Mouse (Mus musculus) gastrocnemius, postnatal 36 days (tissue): ENCODE results near the gene Arpc1b. TPM values are rescaled to one million over a fixed set of nuclear protein-coding genes. Genes with fewer than 3 reads are reported as not detected.

ENCODE experiments used
- DNase-seq, 2 experiments: peaks; one replicate each; pipeline ENCODE4 v3.0.0; 2022
- intact Hi-C: fragments of 180-260 bp; cut with DNase I; formaldehyde crosslinking; loops from one replicate; pipeline ENCODE4 v1.15.1; 2025
- total RNA-seq, 2 experiments: library from RNA; stranded (reverse); gene quantifications; 2 replicates each; pipeline ENCODE4 v1.2.3; 2021

Arpc1b gene
- total RNA-seq, 2 experiments from 2014 or later, result 28.3 to 30.4 TPM

- intact Hi-C loops, result no loop called here
- no peak for DNase-seq
Observed at GRCm38 (mm10) chr5:145147748-145148147, 33.7 kb downstream of the Arpc1b start.

- DNase-seq, result no peak
- intact Hi-C loops, result no loop called here
Observed at GRCm38 (mm10) chr5:145149294-145149693, 35.3 kb downstream of the Arpc1b start.

- intact Hi-C loops, result no loop called here
- no peak for DNase-seq
Observed at GRCm38 (mm10) chr5:145152690-145153089, 38.7 kb downstream of the Arpc1b start.

- intact Hi-C loops, result no loop called here
- DNase-seq, result no peak
Observed at GRCm38 (mm10) chr5:145161361-145161760, 47.3 kb downstream of the Arpc1b start.

DNA sequence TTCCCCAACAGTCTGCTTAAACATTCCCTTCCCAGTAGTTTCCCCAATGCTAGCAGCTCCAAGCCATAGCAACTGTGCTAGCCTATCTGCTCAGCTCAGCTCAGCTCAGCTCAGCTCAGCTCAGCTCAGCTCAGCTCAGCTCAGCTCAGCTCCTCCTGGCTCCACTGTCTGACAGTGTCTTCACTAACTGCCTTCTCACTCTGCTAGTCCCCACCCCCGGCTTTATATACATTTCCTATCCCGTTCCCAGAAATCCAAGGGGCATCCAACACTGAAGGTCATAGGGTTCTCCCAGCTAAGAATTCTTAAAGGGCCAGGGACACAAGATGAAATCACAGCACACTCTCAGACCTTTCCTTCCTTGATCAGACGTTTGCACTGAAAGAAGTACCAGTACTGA, 50.7 kb downstream of the Arpc1b start:
- DNase-seq, result no peak
- intact Hi-C loops, result no loop called here

DNA sequence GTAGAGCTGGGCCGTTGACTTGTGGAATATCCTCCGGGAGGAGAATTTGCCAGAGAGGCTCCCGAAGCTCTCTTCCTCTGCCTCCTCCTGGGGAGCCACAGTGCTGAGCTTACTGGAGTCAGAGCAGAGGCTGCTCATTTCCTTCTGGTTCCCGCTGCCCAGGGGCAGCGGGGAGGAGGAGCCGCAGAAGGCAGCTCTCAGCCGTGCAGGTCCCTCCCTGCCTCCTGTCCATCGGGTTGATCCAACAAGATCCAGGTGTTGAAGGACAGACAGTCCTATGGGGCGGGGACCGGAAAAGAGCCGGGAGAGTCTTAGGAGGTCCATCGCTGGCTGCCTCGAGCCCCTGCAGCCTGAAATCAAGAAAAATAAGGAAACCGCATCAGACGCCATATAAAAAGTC, 51.2 kb downstream of the Arpc1b start:
- DNase-seq, result no peak
- intact Hi-C loops, result no loop called here

GRCm38 (mm10) chr5:145166536-145167305, 52.7 kb downstream of the Arpc1b start, which contains the start of the genes Ptcd1 and Cpsf4:
Ptcd1 (minus strand) TSS chr5:145167108.
Cpsf4 (plus strand) TSS chr5:145167213.
- peak; percentile 98 to 99 for DNase-seq
- intact Hi-C loops, result loop anchor here (2.0 kb wide), 1 partner anchor 26 kb away; the partner anchor contains the start of genes Bud31 and Pdap1

- intact Hi-C loops, result loop anchor here (2.0 kb wide), 1 partner anchor 26 kb away; the partner anchor contains the start of genes Bud31 and Pdap1
- DNase-seq, result no peak
Observed at GRCm38 (mm10) chr5:145167306-145167661, 53.3 kb downstream of the Arpc1b start.

DNA sequence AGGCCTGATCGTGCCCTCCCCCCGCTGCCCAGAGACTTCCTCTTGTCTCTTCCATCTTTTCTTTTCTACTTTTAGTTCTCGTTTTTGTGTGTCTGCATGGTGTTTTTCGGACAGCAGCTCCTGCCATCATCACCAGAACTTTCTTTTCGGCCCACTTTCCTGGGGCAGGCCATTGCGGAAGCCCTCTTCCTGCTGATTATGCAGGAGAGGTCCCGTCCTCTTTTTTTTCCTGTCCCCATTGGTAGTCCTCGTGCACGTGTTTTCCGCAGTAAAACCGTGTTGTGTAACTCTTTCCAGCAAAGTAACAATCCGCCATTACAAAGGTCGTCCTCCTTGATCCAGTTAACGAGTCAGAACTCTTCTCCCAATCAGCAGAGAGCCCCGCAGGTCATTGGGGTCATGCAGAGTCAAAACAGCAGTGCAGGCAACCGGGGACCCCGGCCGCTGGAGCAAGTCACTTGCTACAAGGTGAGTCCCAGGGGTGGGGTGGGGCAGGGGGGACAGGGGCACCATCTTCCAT, 64.5 kb downstream of the Arpc1b start:
- no peak for DNase-seq
- intact Hi-C loops, result no loop called here

Other genes starting within 250 kb of the Arpc1b start
- 10 to 100 TPM in 1 of 2 experiments, 1 to 10 TPM in 1; 9.4 to 11.0 TPM for gene Smurf1, start 148.4 kb upstream of the Arpc1b start, total RNA-seq
- gene Gm4871, start 81.5 kb upstream of the Arpc1b start, total RNA-seq, result not detected
- gene 1700018F24Rik, start 71.2 kb upstream of the Arpc1b start, total RNA-seq, result not detected
- 10 to 100 TPM; 25.0 to 26.1 TPM for gene Arpc1a, start 30.4 kb upstream of the Arpc1b start, total RNA-seq
- gene Kpna7, start 30.2 kb upstream of the Arpc1b start, total RNA-seq, result not detected
- gene Pdap1, start 26.0 kb downstream of the Arpc1b start, total RNA-seq, result 10 to 100 TPM; 48.3 to 52.2 TPM
- gene Bud31, start 26.1 kb downstream of the Arpc1b start, total RNA-seq, result 10 to 100 TPM; 44.3 to 47.0 TPM
- gene Ptcd1, start 52.9 kb downstream of the Arpc1b start, total RNA-seq, result 10 to 100 TPM; 11.3 to 12.0 TPM
- 1 to 10 TPM; 7.3 to 8.7 TPM for gene Cpsf4, start 53.0 kb downstream of the Arpc1b start, total RNA-seq
- gene Atp5j2, start 77.8 kb downstream of the Arpc1b start, total RNA-seq, result 100 to 1,000 TPM; 691 to 699 TPM
- gene Zkscan14, start 87.7 kb downstream of the Arpc1b start, total RNA-seq, result 10 to 100 TPM in 1 of 2 experiments, 1 to 10 TPM in 1; 8.5 to 13.0 TPM
- 1 to 10 TPM; 5.4 to 7.5 TPM for gene Zkscan5, start 90.3 kb downstream of the Arpc1b start, total RNA-seq
- gene Zfp655, start 117.5 kb downstream of the Arpc1b start, total RNA-seq, result 10 to 100 TPM in 1 of 2 experiments, 1 to 10 TPM in 1; 9.2 to 14.6 TPM
- 1 to 10 TPM; 6.6 to 9.3 TPM for gene Zscan25, start 166.3 kb downstream of the Arpc1b start, total RNA-seq
- not detected for gene Cyp3a57, start 231.1 kb downstream of the Arpc1b start, total RNA-seq